Mouse (Mus musculus): ENCODE results near the gene Akr1b8. TPM values are rescaled to one million over a fixed set of nuclear protein-coding genes. Genes with fewer than 3 reads are reported as not detected.

Gene Akr1b8
- polyA plus RNA-seq, 1 experiment from 2014 or later = 14.9 TPM

- H3K9ac ChIP-seq (ENCODE audit: low read depth, low read length) = no peak overlapping the region
- no peak for TF ChIP-seq CTCF (IDR thresholded peaks at IDR 0.05; ENCODE audit: low read depth)
- H3K36me3 ChIP-seq (ENCODE audit: insufficient read depth, low read length) = no peaks in the 10 kb centered on the region
- no peak overlapping the region for H3K4me2 ChIP-seq (ENCODE audit: low read length)
- H3K9me3 ChIP-seq (replicated peaks; ENCODE audit: low read length) = no peaks in the 10 kb centered on the region
- no peak overlapping the region for H3K27ac ChIP-seq
- 96% methylated on average over 2 of the region's 2 CpGs for WGBS
- no peaks in the 10 kb centered on the region for H3K27me3 ChIP-seq (ENCODE audit: insufficient read depth, low read length)
- DNase-seq (ENCODE audit: low spot score) = no peak
- no peak overlapping the region for H3K4me3 ChIP-seq (replicated peaks; ENCODE audit: low read depth, low read length)
- ATAC-seq (replicated peaks; ENCODE audit: low FRiP score, low read depth) = no peak
- no peaks in the 10 kb centered on the region; the same call in 1 of the 2 replicates for H3K4me1 ChIP-seq (replicated peaks; ENCODE audit: insufficient read depth, low read length)
Measured at GRCm38 (mm10) chr6:34416521-34416920, 62.6 kb downstream of the Akr1b8 start.

Other genes with a start within 250 kb of the Akr1b8 start
- 60.4 and 70.3 TPM in 2 replicates for gene Slc35b4, start 177.0 kb upstream of the Akr1b8 start, polyA plus RNA-seq (2015; fragmentation: Nextera tagmentation; extraction: Ambion mirVana)
- 347 and 438 TPM in 2 replicates for gene Akr1b3, start 36.6 kb upstream of the Akr1b8 start, polyA plus RNA-seq (2015; fragmentation: Nextera tagmentation; extraction: Ambion mirVana)
- gene Akr1b10, start 30.1 kb downstream of the Akr1b8 start, polyA plus RNA-seq (2015; fragmentation: Nextera tagmentation; extraction: Ambion mirVana) = 30.4 and 30.6 TPM in 2 replicates
- gene Akr1b7, start 58.2 kb downstream of the Akr1b8 start, polyA plus RNA-seq (2015; fragmentation: Nextera tagmentation; extraction: Ambion mirVana) = 32.5 and 37.4 TPM in 2 replicates
- 38.7 and 40.9 TPM in 2 replicates for gene Bpgm, start 122.1 kb downstream of the Akr1b8 start, polyA plus RNA-seq (2015; fragmentation: Nextera tagmentation; extraction: Ambion mirVana)
- gene Cald1, start 244.4 kb downstream of the Akr1b8 start, polyA plus RNA-seq (2015; fragmentation: Nextera tagmentation; extraction: Ambion mirVana) = 233 and 263 TPM in 2 replicates

All from kidney, postnatal 0 days (tissue).